Mouse (Mus musculus): ENCODE measurements around the gene Slc28a1.

GRCm38 (mm10) chr7:81173931-81174330 lies 59.3 kb downstream of the Slc28a1 start:
- TF ChIP-seq USF1 (IDR thresholded peaks at IDR 0.05; ENCODE audit: low read depth) (no peak), MAX (IDR thresholded peaks at IDR 0.05; ENCODE audit: low read depth) (no peak), MYOD1 (IDR thresholded peaks at IDR 0.05; ENCODE audit: control insufficient read depth in 1 of 3, insufficient read length in 2 of 3, low read depth in 2 of 3) (no peak), SRF (IDR thresholded peaks at IDR 0.05; ENCODE audit: control insufficient read depth, insufficient read length, low read depth) (no peak), TCF12 (IDR thresholded peaks at IDR 0.05; ENCODE audit: insufficient read depth, poor library complexity, severe bottlenecking) (no peak), TCF3 (IDR thresholded peaks at IDR 0.05; ENCODE audit: insufficient read length, low read depth) (no peak), POLR2A (IDR thresholded peaks at IDR 0.05; ENCODE audit: insufficient read length, low read depth) (no peak)

All from myocyte (in vitro differentiated cells).